Comparison of ENCODE assay signal across 22 mouse cellular contexts in genomic region chr1:128782286-128782685, GRCm38 (mm10).
"Had no signal": no experiment of that assay in that cellular context is flagged by ENCODE, and none has a peak within 500 bp of the region (broad histone marks: within the 10 kb centered on the region; RNA-seq: fewer than 3 reads in every experiment).

No protein-coding gene starts in this region.

- H3K4me3 ChIP-seq: liver, embryonic 12.5 days; lung, embryonic 15.5 days; megakaryocyte, embryonic 14.5 days; midbrain, embryonic 13.5 days; midbrain, embryonic 15.5 days; neural tube, embryonic 13.5 days; neural tube, embryonic 15.5 days had no signal

- H3K4me2 ChIP-seq: liver, embryonic 12.5 days; lung, embryonic 15.5 days; midbrain, embryonic 11.5 days; midbrain, embryonic 13.5 days; midbrain, embryonic 15.5 days; neural tube, embryonic 13.5 days; neural tube, embryonic 15.5 days had no signal

- H3K4me1 ChIP-seq: liver, embryonic 12.5 days; lung, embryonic 15.5 days; midbrain, embryonic 13.5 days; midbrain, embryonic 15.5 days; neural tube, embryonic 13.5 days; neural tube, embryonic 15.5 days had no signal

- H3K27me3 ChIP-seq: liver, embryonic 12.5 days; lung, embryonic 15.5 days; midbrain, embryonic 13.5 days; midbrain, embryonic 15.5 days; neural tube, embryonic 13.5 days; neural tube, embryonic 15.5 days had no signal

- ATAC-seq: liver, embryonic 12.5 days; lung, postnatal 0 days; midbrain, embryonic 13.5 days; midbrain, embryonic 15.5 days had no signal

- DNase-seq: lung, adult 2 months; lung, postnatal 14 days; lung, postnatal 36 days; retina, postnatal 1 day; right cerebral cortex, adult 18-20 months; right cerebral cortex, postnatal 25 days; right cerebral cortex, postnatal 4 days; spleen, adult 18-20 months; thymus, adult 2 months; thymus, postnatal 14 days; thymus, postnatal 4 days had no signal

- H3K27ac ChIP-seq: liver, embryonic 12.5 days; liver, embryonic 14.5 days; lung, embryonic 15.5 days; macrophage; midbrain, embryonic 13.5 days; midbrain, embryonic 15.5 days; neural tube, embryonic 13.5 days; neural tube, embryonic 15.5 days had no signal

- H3K9me3 ChIP-seq: liver, embryonic 12.5 days; lung, embryonic 15.5 days; midbrain, embryonic 13.5 days; midbrain, embryonic 15.5 days; neural tube, embryonic 13.5 days; neural tube, embryonic 15.5 days had no signal

- H3K36me3 ChIP-seq: liver, embryonic 12.5 days; lung, embryonic 15.5 days; midbrain, embryonic 13.5 days; midbrain, embryonic 15.5 days; neural tube, embryonic 13.5 days; neural tube, embryonic 15.5 days had no signal

- H3K9ac ChIP-seq: liver, embryonic 12.5 days; liver, embryonic 14.5 days; lung, embryonic 15.5 days; midbrain, embryonic 13.5 days; midbrain, embryonic 15.5 days; neural tube, embryonic 13.5 days; neural tube, embryonic 15.5 days had no signal
